Mouse (Mus musculus) cerebellum, adult 2 months (tissue): ENCODE data around the gene Frrs1l.

Source experiments
- CTCF ChIP-seq: fragments of 200-500 bp; IDR thresholded peaks from 2 replicates; pipeline ENCODE4 v1.5.1; 2011; ENCODE audit warnings: low read depth, mild to moderate bottlenecking, control low read depth, low read length, moderate library complexity, borderline replicate concordance; ENCODE audit not compliant: insufficient read depth
- POLR2A ChIP-seq: fragments of 200-500 bp; IDR thresholded peaks from 2 replicates; pipeline ENCODE4 v1.6.1; 2011; ENCODE audit warnings: low read length, control low read depth, borderline replicate concordance; ENCODE audit not compliant: insufficient read depth

- TF ChIP-seq POLR2A (no peak), CTCF (no peak)
Measured at GRCm38 (mm10) chr4:56946180-56946579, 44.0 kb downstream of the Frrs1l start.
